17 mouse cellular contexts compared by ENCODE assay signal in the genomic region with DNA sequence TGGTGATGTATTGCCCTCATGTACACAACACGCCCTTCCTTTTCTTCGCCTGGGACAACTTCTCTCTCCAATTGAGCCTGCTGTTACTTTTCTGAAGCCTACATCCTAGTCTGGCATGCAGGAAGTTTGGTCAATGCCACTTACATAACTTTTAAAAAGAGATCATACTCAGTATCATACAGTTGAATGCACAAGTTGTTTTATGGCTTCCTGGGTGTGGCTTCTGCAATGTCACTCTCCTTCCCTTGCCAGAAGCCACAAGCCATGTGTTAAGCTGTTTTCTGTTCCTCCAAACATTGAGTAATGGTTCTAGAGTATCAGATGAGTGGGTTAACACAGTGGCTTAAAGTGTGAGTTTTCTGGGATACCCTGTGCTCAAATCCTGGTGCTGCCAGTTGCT. TPM values are rescaled to one million over a fixed set of nuclear protein-coding genes. Genes with fewer than 3 reads are reported as not detected.
DNase-seq lines count a peak whose midpoint lies in the region; ATAC-seq and TF ChIP-seq lines count a peak whose summit lies in the region.
"Had no signal": no experiment of that assay in that cellular context is flagged by ENCODE, and none has a peak within 500 bp of the region (broad histone marks: within the 10 kb centered on the region; RNA-seq: fewer than 3 reads in every experiment).

No protein-coding gene starts in this region.

- no peaks in the 10 kb centered on the region; the same call in 1 of the 2 replicates for H3K4me1 ChIP-seq in kidney, adult 2 months (ENCODE audit: control insufficient read depth, insufficient read depth, low read length)
- no peaks in the 10 kb centered on the region; the same call in none of the 2 replicates for H3K4me1 ChIP-seq in liver, postnatal 0 days (ENCODE audit: insufficient read depth)
- H3K4me1 ChIP-seq in hindbrain, embryonic 10.5 days (replicated peaks), result peaks cover 26% of the 10 kb centered on the region; the same call in 1 of the 2 replicates
- H3K4me1 ChIP-seq: embryonic facial prominence, embryonic 12.5 days had no signal

- TF ChIP-seq EP300 in liver, postnatal 0 days (IDR thresholded peaks at IDR 0.05; ENCODE audit: low read depth), result no peak

- WGBS in kidney, adult 2 months, result 64% methylated on average over 2 of the region's 2 CpGs
- WGBS in liver, postnatal 0 days (ENCODE audit: insufficient replicate concordance), result 27% methylated on average over 2 of the region's 2 CpGs
- WGBS in hindbrain, embryonic 10.5 days, result 97% methylated on average over 2 of the region's 2 CpGs

- H3K36me3 ChIP-seq in kidney, adult 2 months (ENCODE audit: control insufficient read depth, insufficient read depth, low read length), result no peaks in the 10 kb centered on the region
- no peaks in the 10 kb centered on the region for H3K36me3 ChIP-seq in liver, postnatal 0 days (replicated peaks; ENCODE audit: insufficient read depth, low read length)
- H3K36me3 ChIP-seq in splenic B cell, adult 2 months (ENCODE audit: control insufficient read depth, insufficient read depth, low read length, poor library complexity, severe bottlenecking), result no peaks in the 10 kb centered on the region
- no peaks in the 10 kb centered on the region for H3K36me3 ChIP-seq in hindbrain, embryonic 10.5 days
- H3K36me3 ChIP-seq: embryonic facial prominence, embryonic 12.5 days; neural tube, embryonic 15.5 days had no signal

- H3K4me3 ChIP-seq in kidney, adult 2 months (ENCODE audit: insufficient read depth, low read depth, low read length), result no peak overlapping the region
- H3K4me3 ChIP-seq in liver, postnatal 0 days (ENCODE audit: low read depth, low read length), result no peak overlapping the region
- no peak overlapping the region for H3K4me3 ChIP-seq in hindbrain, embryonic 10.5 days
- H3K4me3 ChIP-seq: embryonic facial prominence, embryonic 12.5 days; neural tube, embryonic 15.5 days had no signal

- TF ChIP-seq CTCF in kidney, adult 2 months (conservative IDR thresholded peaks at IDR 0.05; ENCODE audit: insufficient read depth, insufficient read length, low read depth, low read length), result no peak
- no peak for TF ChIP-seq CTCF in liver, postnatal 0 days (IDR thresholded peaks at IDR 0.05; ENCODE audit: low read depth)

- peak; percentile 37 for ATAC-seq in liver, postnatal 0 days
- ATAC-seq: hindbrain, embryonic 16.5 days; midbrain, embryonic 16.5 days had no signal

- H3K9ac ChIP-seq in liver, postnatal 0 days (replicated peaks), result no peak overlapping the region
- H3K9ac ChIP-seq: embryonic facial prominence, embryonic 12.5 days; liver, embryonic 14.5 days; neural tube, embryonic 15.5 days had no signal

- H3K27me3 ChIP-seq in kidney, adult 2 months (replicated peaks; ENCODE audit: control insufficient read depth, insufficient read depth, low read length), result no peaks in the 10 kb centered on the region
- H3K27me3 ChIP-seq in liver, postnatal 0 days (ENCODE audit: insufficient read depth, low read length), result no peaks in the 10 kb centered on the region
- no peaks in the 10 kb centered on the region for H3K27me3 ChIP-seq in splenic B cell, adult 2 months (ENCODE audit: control insufficient read depth, insufficient read depth, low read length, poor library complexity, severe bottlenecking)
- H3K27me3 ChIP-seq in hindbrain, embryonic 10.5 days (ENCODE audit: insufficient read depth, poor library complexity, severe bottlenecking), result no peaks in the 10 kb centered on the region
- H3K27me3 ChIP-seq: embryonic facial prominence, embryonic 12.5 days; neural tube, embryonic 15.5 days had no signal

- no peak for TF ChIP-seq POLR2A in kidney, adult 2 months (IDR thresholded peaks at IDR 0.05; ENCODE audit: low read depth, low read length)

- no peaks in the 10 kb centered on the region for H3K9me3 ChIP-seq in liver, postnatal 0 days (ENCODE audit: low read length)
- no peaks in the 10 kb centered on the region for H3K9me3 ChIP-seq in hindbrain, embryonic 10.5 days
- H3K9me3 ChIP-seq: embryonic facial prominence, embryonic 12.5 days; neural tube, embryonic 15.5 days had no signal

- H3K27ac ChIP-seq in kidney, adult 2 months (ENCODE audit: insufficient read depth, low read depth, low read length), result no peak overlapping the region; the same call in 1 of the 2 replicates
- no peak overlapping the region for H3K27ac ChIP-seq in liver, postnatal 0 days (ENCODE audit: low read depth)
- H3K27ac ChIP-seq in hindbrain, embryonic 10.5 days, result no peak overlapping the region
- H3K27ac ChIP-seq: embryonic facial prominence, embryonic 12.5 days; liver, embryonic 14.5 days; neural tube, embryonic 15.5 days had no signal

- no peak overlapping the region for H3K4me2 ChIP-seq in liver, postnatal 0 days (ENCODE audit: low read depth, low read length)
- H3K4me2 ChIP-seq: embryonic facial prominence, embryonic 12.5 days; neural tube, embryonic 15.5 days had no signal

- peak; percentile 45 for DNase-seq in kidney, adult 2 months
- no peak for DNase-seq in kidney, adult 18-20 months
- DNase-seq in lung, postnatal 25 days (ENCODE audit: low spot score), result peak; percentile 53
- no peak for DNase-seq in lung, postnatal 14 days
- DNase-seq in liver, postnatal 0 days, result no peak
- DNase-seq in splenic B cell, adult 2 months (ENCODE audit: low read depth, low spot score), result peak; percentile 59
- no peak for DNase-seq in hindbrain, embryonic 10.5 days (ENCODE audit: low spot score)
- no peak for DNase-seq in embryo, embryonic 11 days
- DNase-seq: cerebellum, adult 9-11 months; kidney, postnatal 10 days; right cerebral cortex, adult 18-20 months; thymus, postnatal 36 days had no signal

RNA-seq across cellular contexts. Expression of a gene that starts 58.8 kb away (rescaled TPM):
- polyA plus RNA-seq in kidney, adult 2 months (2012; rRNA removed), result 2.4 and 3.4 TPM in 2 replicates
- 2.7 and 3.2 TPM in 2 replicates for polyA plus RNA-seq in liver, postnatal 0 days (2015; fragmentation: Nextera tagmentation; extraction: Ambion mirVana)
- polyA plus RNA-seq in hindbrain, embryonic 10.5 days (2016; fragmentation: Nextera tagmentation; extraction: Ambion mirVana), result 9.0 and 13.4 TPM in 2 replicates

Comparison
In these comparisons a context has a peak if more than half of its experiments do, and no peak if none do; other contexts are left out.
1. DNase-seq: peak in kidney, adult 2 months (single experiment), lung, postnatal 25 days (single experiment) and splenic B cell, adult 2 months (single experiment); none in kidney, adult 18-20 months (single experiment), lung, postnatal 14 days (single experiment), liver, postnatal 0 days (single experiment), hindbrain, embryonic 10.5 days (single experiment) and embryo, embryonic 11 days (single experiment).